Mouse (Mus musculus): ENCODE results near the gene Acot2.

DNA sequence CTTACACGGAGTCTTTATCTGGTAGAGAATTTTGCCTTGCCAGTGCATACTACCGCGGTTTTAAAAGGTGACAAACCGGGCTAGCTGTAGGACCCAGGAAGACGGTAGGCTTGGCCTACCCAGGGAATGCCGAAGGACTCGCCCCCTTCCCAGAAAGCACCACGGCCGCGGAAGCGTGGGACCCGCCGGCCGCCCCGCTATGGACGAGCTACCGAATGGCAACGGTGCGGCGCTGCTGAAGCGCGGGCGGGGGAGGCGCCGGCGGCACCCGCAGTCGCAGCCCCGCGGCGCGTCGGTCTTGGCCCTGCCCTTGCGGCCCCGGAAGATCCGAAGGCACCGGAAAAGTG is 37.2 kb upstream of the Acot2 start, which contains the start of gene Riox1:
- TF ChIP-seq POLR2AphosphoS2 (IDR thresholded peaks at IDR 0.05; ENCODE audit: insufficient read length, low read depth) = peak; percentile 95
- no peak for TF ChIP-seq TCF12 (IDR thresholded peaks at IDR 0.05; ENCODE audit: insufficient read depth, poor library complexity, severe bottlenecking)

All from myocyte (in vitro differentiated cells).